Mouse (Mus musculus): Measurements from ENCODE around the gene Cabp4. TPM values are rescaled to one million over a fixed set of nuclear protein-coding genes. Genes with fewer than 3 reads are reported as not detected.

Gene Cabp4
- total RNA-seq, 2 experiments from 2014 or later, result 0.11 to 0.23 TPM

DNA sequence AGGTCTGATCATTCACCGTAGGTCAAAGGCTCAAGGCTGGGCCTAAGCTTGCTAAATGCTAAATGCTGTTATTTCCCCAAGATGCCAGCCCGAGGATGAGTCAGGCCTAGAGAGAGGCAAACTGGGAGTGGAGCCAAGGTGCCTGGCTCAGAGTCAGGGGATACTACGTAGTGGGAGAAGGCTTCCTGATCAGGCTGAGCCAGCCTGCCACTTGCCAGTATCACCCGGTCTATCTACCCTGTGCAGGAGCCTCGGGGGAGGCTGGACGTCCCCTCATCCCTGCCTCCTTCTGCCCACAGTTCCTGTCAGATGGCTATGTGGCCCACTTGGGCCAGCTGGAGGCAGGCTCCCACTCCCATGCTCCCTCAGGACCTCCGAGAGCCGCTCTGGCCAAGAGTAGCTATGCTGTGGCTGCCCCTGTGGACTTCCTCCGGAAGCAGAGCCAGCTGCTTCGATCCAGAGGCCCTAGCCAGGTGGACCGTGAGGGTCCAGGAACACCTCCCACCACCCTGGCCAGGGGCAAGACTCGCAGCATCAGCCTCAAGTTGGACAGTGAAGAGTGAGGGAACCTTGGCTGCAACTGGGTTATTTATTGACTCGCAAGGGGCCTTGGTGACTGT lies 30.5 kb downstream of the Cabp4 start:
- peak; percentile 70 to 85 for DNase-seq (ENCODE audit: low spot score in 2 of 2)
- intact Hi-C loops (cut with DNase I), result no loop called here

DNA sequence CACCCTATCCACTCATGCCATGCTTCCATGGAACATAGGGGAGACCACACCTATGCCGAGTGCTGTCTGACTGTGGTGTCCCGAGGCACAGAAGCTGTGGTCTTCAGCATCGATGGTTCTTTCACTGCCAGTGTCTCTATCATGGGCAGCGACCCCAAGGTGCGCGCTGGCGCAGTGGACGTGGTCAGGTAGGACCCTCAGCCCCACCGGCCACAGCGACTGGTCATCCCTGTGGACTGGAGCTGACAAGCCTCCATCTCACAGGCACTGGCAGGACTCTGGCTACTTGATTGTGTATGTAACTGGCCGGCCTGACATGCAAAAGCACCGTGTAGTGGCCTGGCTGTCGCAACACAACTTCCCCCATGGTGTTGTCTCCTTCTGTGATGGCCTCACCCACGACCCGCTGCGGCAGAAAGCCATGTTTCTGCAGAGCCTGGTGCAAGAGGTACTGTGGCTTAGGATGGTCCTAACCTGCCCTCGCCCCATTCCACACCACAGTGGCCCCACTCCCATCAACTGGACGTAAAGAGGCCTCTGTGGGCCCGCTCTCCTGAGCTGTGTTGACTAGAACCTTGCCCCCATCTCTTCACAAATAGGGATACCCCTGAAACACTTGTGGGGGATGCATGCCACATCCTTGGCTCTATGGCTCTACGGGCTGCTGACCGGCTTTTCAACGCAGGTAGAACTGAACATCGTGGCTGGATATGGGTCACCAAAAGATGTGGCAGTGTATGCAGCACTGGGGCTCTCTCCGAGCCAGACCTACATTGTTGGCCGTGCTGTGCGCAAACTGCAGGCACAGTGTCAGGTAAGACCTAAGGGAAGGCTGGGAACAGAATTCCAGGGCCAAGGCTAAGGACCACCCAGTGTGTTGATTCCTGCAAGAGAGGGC lies 31.5 kb downstream of the Cabp4 start:
- no peak for DNase-seq (ENCODE audit: low spot score in 2 of 2)
- intact Hi-C loops (cut with DNase I), result no loop called here

DNA sequence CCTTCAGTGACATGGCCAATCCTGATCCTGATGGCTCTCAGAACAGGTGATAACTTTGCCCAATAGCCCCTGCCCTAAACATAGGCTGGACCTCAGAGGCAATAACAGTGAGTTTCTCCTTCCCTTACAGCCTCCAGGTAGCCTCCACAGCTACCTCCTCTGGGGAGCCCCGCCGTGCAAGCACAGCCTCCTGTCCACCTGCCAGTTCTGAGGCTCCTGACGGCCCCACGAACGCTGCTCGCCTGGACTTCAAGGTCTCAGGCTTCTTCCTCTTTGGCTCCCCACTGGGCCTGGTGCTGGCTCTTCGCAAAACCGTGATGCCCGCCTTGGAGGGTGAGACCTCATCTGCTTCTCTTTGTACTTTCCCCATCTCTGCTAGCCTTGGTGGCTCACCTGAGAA lies 35.3 kb downstream of the Cabp4 start:
- intact Hi-C loops (cut with DNase I), result no loop called here
- DNase-seq (ENCODE audit: low spot score in 2 of 2), result no peak

DNA sequence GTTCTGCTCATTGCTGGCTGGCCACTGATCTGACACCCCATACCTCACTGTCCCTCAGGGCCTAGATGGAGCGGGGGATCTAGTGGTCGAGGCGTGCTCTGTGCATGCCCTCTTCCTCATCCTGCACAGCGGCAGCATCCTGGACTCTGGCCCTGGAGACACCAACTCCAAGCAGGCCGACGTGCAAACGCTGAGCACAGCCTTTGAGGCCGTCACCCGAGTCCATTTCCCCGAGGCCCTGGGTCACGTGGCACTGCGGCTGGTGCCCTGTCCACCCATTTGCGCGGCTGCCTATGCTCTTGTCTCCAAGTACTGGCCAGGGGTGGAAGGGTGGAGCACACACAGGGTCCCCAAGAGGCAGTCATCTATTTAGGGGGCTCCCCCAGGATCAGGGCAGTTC lies 37.2 kb downstream of the Cabp4 start:
- intact Hi-C loops (cut with DNase I), result no loop called here
- DNase-seq (ENCODE audit: low spot score in 2 of 2), result no peak

DNA sequence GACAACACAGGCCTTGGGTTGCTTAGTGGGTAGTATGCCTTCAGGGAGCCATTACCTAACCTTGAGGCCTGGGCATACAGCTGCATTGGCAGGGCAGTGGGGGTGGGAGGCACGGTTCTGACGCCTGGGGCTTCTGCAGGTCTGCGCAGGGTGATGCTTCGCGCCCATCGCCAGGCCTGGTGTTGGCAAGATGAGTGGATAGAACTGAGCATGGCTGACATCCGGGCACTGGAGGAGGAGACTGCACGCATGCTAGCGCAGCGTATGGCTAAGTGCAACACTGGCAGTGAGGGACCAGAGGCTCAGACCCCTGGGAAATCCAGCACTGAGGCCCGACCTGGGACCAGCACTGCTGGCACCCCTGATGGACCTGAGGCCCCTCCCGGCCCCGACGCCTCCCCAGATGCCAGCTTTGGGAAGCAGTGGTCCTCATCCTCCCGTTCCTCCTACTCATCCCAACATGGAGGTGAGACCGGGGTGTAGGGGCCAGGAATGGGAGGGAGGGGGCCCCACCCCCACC lies 39.1 kb downstream of the Cabp4 start:
- intact Hi-C loops (cut with DNase I), result no loop called here
- DNase-seq (ENCODE audit: low spot score in 2 of 2), result no peak

DNA sequence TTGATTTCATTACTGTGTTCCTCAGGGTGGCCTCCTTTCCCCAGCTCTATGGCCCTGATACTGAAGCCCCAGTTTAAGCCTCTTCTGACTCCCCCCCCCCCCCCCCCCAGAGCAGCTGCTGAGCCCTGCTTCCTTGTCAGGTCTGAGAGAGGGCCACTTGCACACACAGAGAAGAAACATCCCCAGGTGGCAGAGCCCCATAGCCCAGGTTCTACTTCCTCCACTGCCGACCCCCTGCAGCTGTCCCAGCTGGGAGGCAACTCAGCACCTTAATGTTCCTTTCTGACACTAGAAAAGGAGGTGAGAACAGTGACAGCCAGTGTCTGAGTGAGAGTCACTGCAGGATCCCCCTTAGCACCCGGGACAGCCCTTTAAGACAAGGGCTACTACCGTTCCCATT lies 40.0 kb downstream of the Cabp4 start:
- DNase-seq (ENCODE audit: low spot score in 2 of 2), result no peak
- intact Hi-C loops (cut with DNase I), result no loop called here

DNA sequence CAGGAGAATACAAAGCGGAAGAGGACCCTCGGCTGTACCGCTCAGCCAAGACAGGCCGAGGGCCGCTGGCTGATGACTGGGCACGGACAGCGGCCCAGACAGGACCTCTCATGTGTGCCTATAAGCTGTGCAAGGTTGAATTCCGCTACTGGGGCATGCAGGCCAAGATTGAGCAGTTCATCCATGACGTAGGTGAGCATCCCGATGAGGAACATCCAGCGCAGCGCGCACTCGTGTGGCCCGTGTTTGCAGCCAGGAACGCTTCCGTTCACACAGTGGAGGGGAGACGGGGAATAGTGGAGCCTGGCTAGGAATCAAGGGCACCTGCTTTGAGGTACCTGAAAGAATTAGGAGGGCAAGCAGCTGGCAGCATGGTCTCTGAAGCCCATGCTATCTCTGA lies 40.5 kb downstream of the Cabp4 start:
- intact Hi-C loops (cut with DNase I), result no loop called here

DNA sequence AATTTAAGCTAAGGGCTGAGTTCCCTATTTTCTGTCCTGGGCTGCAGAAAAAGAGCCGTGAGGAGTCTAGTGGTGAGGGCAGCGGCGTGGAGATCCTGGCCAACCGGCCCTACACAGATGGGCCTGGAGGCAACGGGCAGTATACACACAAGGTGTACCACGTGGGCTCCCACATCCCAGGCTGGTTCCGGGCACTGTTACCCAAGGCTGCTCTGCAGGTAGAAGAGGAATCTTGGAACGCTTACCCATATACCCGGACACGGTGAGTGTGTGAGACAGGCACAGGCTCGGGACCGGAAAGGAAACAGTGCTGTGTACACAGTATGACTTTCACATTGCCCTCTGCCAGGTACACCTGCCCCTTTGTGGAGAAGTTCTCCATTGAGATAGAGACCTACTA lies 41.2 kb downstream of the Cabp4 start:
- DNase-seq (ENCODE audit: low spot score in 2 of 2), result no peak
- intact Hi-C loops (cut with DNase I), result no loop called here

More for the DNA sequence above, 40.5 kb downstream of the Cabp4 start:
- DNase-seq (ENCODE audit: low spot score in 2 of 2), result no peak

DNA sequence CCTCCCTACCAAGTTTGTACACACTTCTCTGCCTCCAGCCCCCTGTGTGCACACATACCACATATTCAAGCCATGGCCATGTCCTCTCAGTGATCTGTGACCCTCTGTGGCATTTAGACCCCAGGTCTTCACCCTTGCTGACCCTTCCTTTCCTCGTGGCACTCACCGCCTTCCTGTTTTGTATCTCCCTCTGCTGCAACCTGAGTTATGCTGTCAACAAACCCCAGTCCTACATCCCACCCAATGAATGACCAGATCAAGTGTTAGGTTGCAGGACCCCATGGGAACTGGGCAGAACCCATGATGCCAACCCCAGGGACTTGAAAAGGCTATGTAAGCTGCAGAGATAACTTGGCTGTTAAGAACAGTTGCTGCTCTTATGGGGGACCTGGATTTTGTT lies 41.8 kb downstream of the Cabp4 start:
- intact Hi-C loops (cut with DNase I), result no loop called here

DNA sequence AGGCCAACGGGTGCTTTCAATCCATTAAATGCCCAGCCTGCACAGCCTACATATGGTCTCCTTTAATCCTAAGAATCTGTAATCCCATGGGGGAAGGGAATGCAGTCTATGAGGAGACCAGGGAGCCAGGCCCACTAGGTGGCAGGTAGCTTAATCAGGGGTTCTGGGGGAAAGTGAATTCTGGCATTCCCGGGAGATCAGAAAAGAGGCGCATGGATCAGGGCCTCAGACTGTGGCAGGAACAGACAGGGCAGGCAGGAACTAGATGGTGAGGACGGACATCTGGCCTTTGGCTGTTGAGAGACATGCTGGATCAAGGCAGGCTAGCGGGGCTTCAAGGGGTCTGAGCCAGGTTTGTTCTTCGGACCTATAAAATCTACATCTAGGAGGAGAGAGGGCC lies 42.4 kb downstream of the Cabp4 start:
- intact Hi-C loops (cut with DNase I), result no loop called here
- DNase-seq (ENCODE audit: low spot score in 2 of 2), result peak in 1 of 2 experiments; percentile 16

More for the DNA sequence above, 41.8 kb downstream of the Cabp4 start:
- DNase-seq (ENCODE audit: low spot score in 2 of 2), result peak in 1 of 2 experiments; percentile 7

DNA sequence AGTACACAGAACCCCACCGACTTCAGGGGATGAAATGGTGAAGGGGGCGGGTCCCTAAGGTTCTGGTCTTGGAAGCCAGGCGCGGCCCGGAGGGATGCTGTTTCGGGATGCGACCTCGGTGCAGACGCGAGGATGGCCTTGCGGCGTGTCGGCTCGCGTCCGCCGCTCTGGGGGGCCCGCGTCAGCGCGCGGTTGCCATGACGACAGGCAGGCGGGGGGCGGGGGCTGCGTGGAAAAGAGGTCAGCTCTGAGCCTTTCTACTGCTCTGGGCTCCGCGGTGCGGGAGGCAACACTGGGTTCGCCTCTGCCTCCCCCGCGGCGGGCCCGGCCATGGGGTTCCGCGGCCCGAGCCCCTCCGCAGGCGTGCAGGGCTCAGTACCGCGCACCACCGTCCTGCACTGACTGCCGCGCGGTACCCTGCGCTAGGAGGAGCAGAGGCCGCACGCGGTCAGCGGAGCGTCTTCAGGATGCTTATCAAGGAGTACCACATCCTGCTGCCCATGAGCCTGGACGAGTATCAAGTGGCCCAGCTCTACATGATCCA lies 43.0 kb downstream of the Cabp4 start:
- DNase-seq (ENCODE audit: low spot score in 2 of 2), result peak; percentile 66 to 75
- intact Hi-C loops (cut with DNase I), result no loop called here

DNA sequence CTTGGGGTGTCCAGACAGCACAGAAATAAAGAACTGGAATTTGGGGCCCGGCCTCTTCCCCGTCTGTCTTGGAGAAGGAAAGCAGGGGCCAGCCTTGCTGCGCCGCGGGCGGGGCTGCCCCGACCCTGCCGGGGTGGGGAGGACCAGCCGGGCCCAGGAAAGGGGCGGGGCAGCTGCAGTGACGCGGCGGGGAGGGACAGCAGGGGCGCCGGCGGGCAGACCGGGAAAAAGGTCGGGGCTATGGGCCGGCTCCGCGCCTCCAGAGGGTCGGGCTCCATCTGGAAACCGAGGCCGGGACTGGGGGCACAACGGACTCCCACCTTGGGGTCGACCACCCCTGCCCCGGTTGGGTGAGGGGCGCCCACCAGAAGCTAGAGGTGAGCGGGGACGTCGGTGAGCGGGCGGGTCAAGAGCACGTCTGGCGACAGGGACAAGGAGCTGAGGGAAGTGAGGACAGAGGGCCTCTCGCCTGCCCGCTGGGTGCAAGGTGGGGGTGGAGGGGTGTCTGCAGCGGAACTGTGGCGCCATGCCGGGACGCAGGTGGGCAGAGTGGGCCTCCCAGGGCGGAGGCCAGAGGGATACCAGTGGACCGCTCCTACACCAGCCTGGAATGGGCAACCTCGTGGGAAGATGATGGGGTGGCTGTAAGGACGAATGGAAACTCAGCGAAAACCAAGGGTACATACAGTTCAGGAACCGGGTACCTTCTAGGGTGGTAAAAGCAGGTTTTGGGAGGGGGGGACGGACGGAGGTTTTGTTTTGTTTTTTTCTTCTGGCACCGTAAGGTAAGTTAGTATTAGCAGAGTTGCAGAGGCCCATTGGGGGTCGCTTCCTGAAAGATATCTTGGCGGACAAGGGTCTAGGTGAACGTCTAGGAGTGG lies 43.8 kb downstream of the Cabp4 start, which contains the start of gene Pitpnm1:
Gene Pitpnm1 (plus strand): TSS at position 162 of the 881 bp plus-strand sequence.
- peak; percentile 17 to 52 for DNase-seq (ENCODE audit: low spot score in 2 of 2)
- intact Hi-C loops (cut with DNase I), result loop anchor here (2.0 to 5.0 kb wide), 2 partner anchors 53 to 129 kb away; partner anchors contain the start of gene Gstp2

DNA sequence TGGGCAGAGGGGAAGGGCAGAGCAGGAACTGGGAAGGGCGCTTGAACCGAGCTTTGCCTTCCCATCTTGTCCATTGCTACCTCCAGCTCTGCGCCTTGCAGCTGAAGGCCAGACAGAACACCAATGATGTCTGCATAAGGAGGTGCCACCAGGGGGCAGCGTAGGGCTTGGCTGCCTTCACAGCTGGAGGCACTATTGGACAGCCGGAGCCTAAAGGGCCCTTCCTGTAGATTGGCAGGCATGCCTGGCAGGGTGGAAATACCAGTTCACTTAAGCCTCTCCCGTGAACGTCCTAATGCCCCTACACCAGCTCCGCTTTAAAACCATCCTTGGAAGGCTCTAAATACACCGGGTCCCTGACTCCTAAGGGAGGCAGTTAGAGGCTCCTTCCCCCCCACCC lies 44.8 kb downstream of the Cabp4 start:
- DNase-seq (ENCODE audit: low spot score in 2 of 2), result peak; percentile 92
- intact Hi-C loops (cut with DNase I), result loop anchor here (2.0 to 5.0 kb wide), 2 partner anchors 52 to 130 kb away; partner anchors contain the start of gene Gstp2

DNA sequence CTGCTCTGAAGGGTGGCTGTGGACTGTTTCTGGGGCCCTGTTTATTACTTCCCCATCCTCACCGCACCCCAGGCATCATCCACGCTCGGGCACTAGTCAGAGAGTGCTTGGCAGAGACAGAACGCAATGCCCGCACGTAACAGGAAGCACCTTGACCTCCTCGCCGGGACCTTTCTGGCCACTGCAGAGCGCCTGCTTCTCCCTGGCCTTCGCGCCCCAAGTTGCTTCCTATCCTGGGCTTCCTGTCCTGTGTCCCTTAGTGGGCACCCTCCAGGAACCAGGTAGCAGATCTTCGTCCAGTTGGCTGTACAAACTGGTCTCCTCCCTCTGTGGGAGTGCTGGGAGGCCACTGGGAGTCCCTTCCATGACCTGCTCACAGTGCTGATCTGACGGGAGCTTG lies 45.4 kb downstream of the Cabp4 start:
- peak in 1 of 2 experiments; percentile 22 for DNase-seq (ENCODE audit: low spot score in 2 of 2)
- intact Hi-C loops (cut with DNase I), result loop anchor here (2.0 to 5.0 kb wide), 2 partner anchors 51 to 130 kb away; partner anchors contain the start of gene Gstp2

DNA sequence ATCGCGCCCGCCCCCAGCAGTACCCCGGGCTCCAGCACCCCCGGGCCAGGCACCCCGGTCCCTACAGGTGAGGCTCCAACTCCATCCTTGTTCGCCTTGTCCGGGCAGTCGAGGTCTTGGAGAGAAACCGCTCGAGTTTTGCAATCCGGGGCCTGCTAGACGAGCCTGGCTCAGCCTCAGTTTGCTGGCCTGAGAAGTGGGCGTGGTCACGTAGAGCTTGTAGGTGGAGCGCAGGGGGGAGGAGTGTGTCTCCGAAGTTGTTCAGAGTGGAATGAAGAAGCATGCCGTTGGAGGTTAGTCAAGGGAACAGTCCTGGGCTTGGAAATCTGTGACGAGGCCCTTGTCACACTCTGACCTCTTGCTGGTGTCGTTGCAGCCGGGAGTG lies 46.4 kb downstream of the Cabp4 start:
- DNase-seq (ENCODE audit: low spot score in 2 of 2), result peak in 1 of 2 experiments; percentile 68
- intact Hi-C loops (cut with DNase I), result loop anchor here (5.0 kb wide), 1 partner anchor 50 kb away; the partner anchor contains the start of gene Gstp2

DNA sequence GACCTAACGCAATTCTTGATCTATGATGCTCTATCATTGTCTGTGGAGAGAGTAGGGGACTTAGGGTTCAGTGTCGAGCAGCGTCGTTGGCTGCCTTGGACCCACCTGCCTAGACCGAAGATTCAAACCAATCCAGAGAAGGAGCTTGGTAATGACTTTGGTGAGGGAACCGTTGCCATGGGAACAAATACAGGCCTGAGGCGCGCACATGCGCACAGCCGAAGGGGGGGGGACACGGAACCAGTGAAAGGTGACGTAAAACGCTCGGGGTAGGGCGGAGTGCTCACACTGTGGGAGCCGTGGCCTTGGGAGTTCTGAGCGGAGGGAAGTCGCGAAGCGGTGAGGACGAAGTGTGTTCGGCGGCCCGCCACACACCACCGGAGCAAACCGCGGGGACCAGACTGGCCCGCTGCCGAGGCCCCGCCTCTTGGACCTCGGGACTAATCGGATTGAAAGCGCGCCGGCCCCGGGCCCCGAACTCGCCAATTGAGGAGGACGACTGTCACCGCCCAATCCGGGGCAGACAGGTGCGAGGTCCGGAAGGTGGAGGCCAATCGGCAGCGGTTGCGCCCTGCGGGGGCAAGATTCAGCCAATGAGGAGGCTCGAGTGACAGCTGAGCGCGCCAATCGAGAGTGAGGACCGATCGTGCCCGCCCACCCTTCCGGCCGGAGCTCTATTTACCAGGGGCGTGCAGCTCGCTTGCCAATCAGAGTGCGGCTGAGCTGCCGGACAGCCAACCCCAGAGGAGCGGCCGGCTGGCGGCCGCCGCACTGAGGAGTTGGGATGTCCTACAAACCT lies 47.0 kb downstream of the Cabp4 start, which contains the start of gene Cdk2ap2:
Gene Cdk2ap2 (plus strand): TSS at position 541 of the 799 bp plus-strand sequence.
- intact Hi-C loops (cut with DNase I), result loop anchor here (5.0 kb wide), 1 partner anchor 50 kb away; the partner anchor contains the start of gene Gstp2
- peak; percentile 99 to 100 for DNase-seq (ENCODE audit: low spot score in 2 of 2)

DNA sequence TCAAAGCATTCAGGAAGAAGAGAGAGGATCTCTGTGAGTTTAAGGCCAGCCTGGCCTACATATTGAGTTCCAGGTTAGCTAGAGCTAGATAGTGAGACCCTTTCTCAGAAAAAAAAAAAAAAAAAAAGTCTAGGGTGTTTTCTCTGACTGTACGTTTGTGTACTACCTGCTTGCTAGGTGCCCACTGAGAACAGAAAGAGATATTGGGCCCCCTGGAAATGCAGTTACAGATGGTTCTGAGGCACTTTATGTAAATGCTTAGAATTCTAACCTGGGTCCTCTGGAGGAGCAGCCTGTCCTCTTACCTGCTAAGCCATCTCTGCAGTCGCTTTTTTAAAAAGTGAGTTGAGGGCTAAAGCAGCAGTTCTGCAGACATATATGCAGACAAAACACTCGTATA lies 48.0 kb downstream of the Cabp4 start:
- intact Hi-C loops (cut with DNase I), result loop anchor here (5.0 kb wide), 1 partner anchor 49 kb away; the partner anchor contains the start of gene Gstp2
- no peak for DNase-seq (ENCODE audit: low spot score in 2 of 2)

Data from left cerebral cortex, postnatal 14 days (tissue).